Mouse (Mus musculus): ENCODE results near the gene Mpzl1.

GRCm38 (mm10) chr1:165589280-165590048, 44.9 kb downstream of the Mpzl1 start:
- TF ChIP-seq CTCF (IDR thresholded peaks at IDR 0.05; ENCODE audit: low read depth) = no peak
- no peak for TF ChIP-seq EP300 (IDR thresholded peaks at IDR 0.05; ENCODE audit: low read depth)

All from liver, embryonic 14.5 days (tissue).